Comparison of ENCODE assay signal across 8 mouse cellular contexts in genomic region chr4:99121123-99121755, GRCm38 (mm10). TPM values are rescaled to one million over a fixed set of nuclear protein-coding genes. Genes with fewer than 3 reads are reported as not detected.
DNase-seq lines count a peak whose midpoint lies in the region; ATAC-seq and TF ChIP-seq lines count a peak whose summit lies in the region.

No protein-coding gene starts in this region.

- WGBS in thymus, adult 2 months = 14% methylated on average over 17 of the region's 17 CpGs
- WGBS in liver, embryonic 11.5 days = 6% methylated on average over 17 of the region's 17 CpGs

- H3K9me3 ChIP-seq in liver, embryonic 11.5 days (ENCODE audit: control insufficient read depth, low read length) = no peaks in the 10 kb centered on the region

- intact Hi-C loops in gastrocnemius, adult 2 months (cut with DNase I) = loop anchor here (2.0 to 5.0 kb wide), 2 partner anchors 41 to 62 kb away; no protein-coding TSS in a partner anchor

- H3K27ac ChIP-seq in gastrocnemius, adult 2 months = peak overlapping the region; percentile 85
- no peak overlapping the region for H3K27ac ChIP-seq in thymus, adult 2 months (ENCODE audit: control insufficient read depth, insufficient read depth, low read length)
- H3K27ac ChIP-seq in liver, embryonic 11.5 days (ENCODE audit: low read depth, low read length) = no peak overlapping the region

- H3K4me3 ChIP-seq in gastrocnemius, adult 2 months = peak overlapping the region; percentile 96
- peak overlapping the region; percentile 43 for H3K4me3 ChIP-seq in thymus, adult 2 months (ENCODE audit: control insufficient read depth, insufficient read depth, low read length)
- peak overlapping the region; percentile 88 for H3K4me3 ChIP-seq in liver, embryonic 11.5 days (ENCODE audit: low read depth, low read length)

- no peak for TF ChIP-seq POLR2A in thymus, adult 2 months (IDR thresholded peaks at IDR 0.05; ENCODE audit: control insufficient read depth, extremely low read depth, insufficient read depth, low read length, poor library complexity)

- no peak for DNase-seq in gastrocnemius, adult 2 months
- no peak for DNase-seq in gastrocnemius, postnatal 25 days
- no peak for DNase-seq in thymus, adult 2 months
- DNase-seq in thymus, postnatal 4 days = no peak
- DNase-seq in liver, embryonic 11.5 days (ENCODE audit: low spot score) = no peak
- no peak for DNase-seq in adrenal gland, adult (ENCODE audit: inconsistent age in 2 of 2, low spot score in 1 of 2)
- no peak for DNase-seq in thymus, postnatal 0 days (ENCODE audit: low spot score)
- no peak for DNase-seq in adrenal gland, adult 18-20 months (ENCODE audit: low spot score in 2 of 2)

- H3K4me2 ChIP-seq in liver, embryonic 11.5 days = peak overlapping the region; percentile 93

- TF ChIP-seq CTCF in gastrocnemius, adult 2 months (IDR thresholded peaks at IDR 0.05) = no peak
- TF ChIP-seq CTCF in thymus, adult 2 months (IDR thresholded peaks at IDR 0.05; ENCODE audit: borderline replicate concordance, control insufficient read depth, extremely low read depth, insufficient read depth, low read length, poor library complexity) = no peak

- H3K9ac ChIP-seq in liver, embryonic 11.5 days (ENCODE audit: low read depth, low read length) = peak overlapping the region; percentile 94

- H3K4me1 ChIP-seq in thymus, adult 2 months (replicated peaks; ENCODE audit: control insufficient read depth, insufficient read depth, low read length) = no peaks in the 10 kb centered on the region
- H3K4me1 ChIP-seq in liver, embryonic 11.5 days (replicated peaks; ENCODE audit: control insufficient read depth, insufficient read depth, low read length) = peaks cover 18% of the 10 kb centered on the region

- ATAC-seq in liver, embryonic 11.5 days (replicated peaks; ENCODE audit: low FRiP score) = no peak; the same call in 1 of the 2 replicates

- no peaks in the 10 kb centered on the region for H3K36me3 ChIP-seq in thymus, adult 2 months (ENCODE audit: control insufficient read depth, insufficient read depth, low read length)
- no peaks in the 10 kb centered on the region for H3K36me3 ChIP-seq in liver, embryonic 11.5 days (ENCODE audit: control insufficient read depth, insufficient read depth, low read length)

- no peaks in the 10 kb centered on the region; the same call in 1 of the 2 replicates for H3K27me3 ChIP-seq in thymus, adult 2 months (ENCODE audit: control insufficient read depth, insufficient read depth, low read length)
- no peaks in the 10 kb centered on the region for H3K27me3 ChIP-seq in liver, embryonic 11.5 days (replicated peaks; ENCODE audit: control insufficient read depth, insufficient read depth, low read length)

RNA-seq across cellular contexts. Expression of gene Dock7, which starts 0.5 kb away (rescaled TPM):
- 1 to 10 TPM; 6.4 to 9.1 TPM for total RNA-seq in gastrocnemius, adult 2 months (2021)
- total RNA-seq in gastrocnemius, postnatal 25 days (2021) = 1 to 10 TPM; 8.2 to 9.6 TPM
- 5.6 and 9.3 TPM in 2 replicates for polyA plus RNA-seq in thymus, adult 2 months (2012; rRNA removed)
- 39.0 and 39.9 TPM in 2 replicates for polyA plus RNA-seq in liver, embryonic 11.5 days (2014; fragmentation: Nextera tagmentation; extraction: Ambion mirVana)
- 6.0 and 6.1 TPM in 2 replicates for polyA plus RNA-seq in thymus, postnatal 0 days (2015; fragmentation: Nextera tagmentation; extraction: Ambion mirVana)
- total RNA-seq in adrenal gland, adult 18-20 months (2021) = 10 to 100 TPM; 28.3 to 43.3 TPM

Comparison
In these comparisons a context has a peak if more than half of its experiments do, and no peak if none do; other contexts are left out.
1. H3K4me3 ChIP-seq: peak in every context shown above with its lines; median percentile 96 in gastrocnemius, adult 2 months; 88 in liver, embryonic 11.5 days; 43 in thymus, adult 2 months.